Mouse (Mus musculus) liver, postnatal 0 days (tissue): Measurements from ENCODE around the gene Zfp706. TPM values are rescaled to one million over a fixed set of nuclear protein-coding genes. Genes with fewer than 3 reads are reported as not detected.

ENCODE experiments used
- ATAC-seq: fragments of 200-750 bp; cut with Nextera tagmentation; 2 replicates; pipeline ENCODE4 v1.8.0; 2017; ENCODE audit warnings: mild to moderate bottlenecking, moderate library complexity
- DNase-seq: peaks from one replicate; pipeline ENCODE4 v3.0.0-alpha.2; 2016
- H3K27ac ChIP-seq: fragments of 300-500 bp; sonication (generic); 2 replicates; pipeline ENCODE4 v1.5.1; 2014; ENCODE audit warnings: antibody characterized with exemption, moderate library complexity, mild to moderate bottlenecking, low read depth
- H3K27me3 ChIP-seq: fragments of 300-500 bp; sonication (generic); 2 replicates; pipeline ENCODE4 v1.6.1; 2014; ENCODE audit warnings: low read length, control low read depth, mixed read lengths; ENCODE audit not compliant: insufficient read depth
- H3K36me3 ChIP-seq: fragments of 300-500 bp; sonication (generic); replicated peaks from 2 replicates; pipeline ENCODE4 v1.6.1; 2014; ENCODE audit warnings: mild to moderate bottlenecking, control low read depth, low read length, moderate library complexity, mixed read lengths; ENCODE audit not compliant: insufficient read depth
- H3K4me1 ChIP-seq: fragments of 300-500 bp; sonication (generic); 2 replicates; pipeline ENCODE4 v1.6.1; 2014; ENCODE audit warnings: antibody characterized with exemption, mild to moderate bottlenecking, control low read depth; ENCODE audit not compliant: insufficient read depth
- H3K4me2 ChIP-seq: fragments of 300-500 bp; sonication (generic); 2 replicates; pipeline ENCODE4 v1.6.1; 2014; ENCODE audit warnings: low read depth, mild to moderate bottlenecking, low read length, moderate library complexity, mixed read lengths
- H3K4me3 ChIP-seq: fragments of 300-500 bp; sonication (generic); 2 replicates; pipeline ENCODE4 v1.5.1; 2014; ENCODE audit warnings: low read depth, low read length
- H3K9ac ChIP-seq: fragments of 300-500 bp; sonication (generic); replicated peaks from 2 replicates; pipeline ENCODE4 v1.6.1; 2014; ENCODE audit warnings: mild to moderate bottlenecking, moderate library complexity
- H3K9me3 ChIP-seq: fragments of 300-500 bp; sonication (generic); 2 replicates; pipeline ENCODE4 v1.6.1; 2016; ENCODE audit warnings: mild to moderate bottlenecking, control low read depth, low read length, mixed read lengths
- CTCF ChIP-seq: sonication (generic); IDR thresholded peaks from 2 replicates; pipeline ENCODE4 v1.5.1; 2016; ENCODE audit warnings: antibody characterized with exemption, low read depth
- EP300 ChIP-seq: IDR thresholded peaks from 2 replicates; pipeline ENCODE4 v1.6.1; 2016; ENCODE audit warnings: antibody characterized with exemption, low read depth, mild to moderate bottlenecking
- WGBS: fragments of 180-500 bp; shearing (Covaris S2); extraction: QIAGEN DNeasy Blood & Tissue Kit; methylation state at CpG from one replicate; pipeline ENCODE4 v1.1.7; 2014; ENCODE audit not compliant: insufficient replicate concordance; 5-methylcytosine and 5-hydroxymethylcytosine counted together
- polyA plus RNA-seq: library from polyadenylated mRNA; unstranded; fragments of >200 nt; fragmentation: Nextera tagmentation; extraction: Ambion mirVana; gene quantifications from 2 replicates; pipeline ENCODE4 v1.2.1, GENCODE M21; 2015

Zfp706 gene
- polyA plus RNA-seq, 1 experiment from 2014 or later = 234 TPM

DNA sequence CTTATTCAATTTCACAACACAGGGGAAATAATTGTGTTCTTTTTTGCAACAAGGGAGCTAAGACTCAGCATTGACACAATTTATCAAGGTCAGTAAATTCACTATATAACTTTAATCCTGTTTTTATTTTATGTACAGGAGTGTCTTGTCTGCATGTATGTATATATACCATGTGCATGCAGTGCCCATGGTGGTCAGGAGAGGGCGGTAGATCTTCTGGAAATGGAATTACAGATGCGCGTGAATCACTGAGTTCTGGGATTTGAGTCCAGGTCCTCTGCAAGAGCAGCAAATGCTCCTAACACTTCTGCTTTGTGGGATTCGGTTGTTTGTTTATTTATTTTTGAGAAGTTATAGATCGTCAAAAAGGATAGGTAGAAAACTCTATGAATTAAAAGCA, 37.8 kb downstream of the Zfp706 start:
- Histone ChIP-seq H3K27ac (no peak overlapping the region), H3K9me3 (no peaks in the 10 kb centered on the region), H3K27me3 (0 out of 2 replicates have a peak, but pooled peaks cover 3% of the 10 kb centered on the region), H3K9ac (no peak overlapping the region), H3K36me3 (no peaks in the 10 kb centered on the region), H3K4me1 (peaks cover 12% of the 10 kb centered on the region), H3K4me2 (no peak overlapping the region), H3K4me3 (no peak overlapping the region)
- DNase-seq (no peak), ATAC-seq (no peak)
- TF ChIP-seq CTCF (peak; percentile 46), EP300 (no peak)
- WGBS = 83% methylated on average over 5 of the region's 5 CpGs

- Histone ChIP-seq H3K27ac (no peak overlapping the region), H3K27me3 (0 out of 2 replicates have a peak, but pooled peaks cover 3% of the 10 kb centered on the region), H3K4me2 (no peak overlapping the region), H3K9me3 (no peaks in the 10 kb centered on the region), H3K4me3 (no peak overlapping the region), H3K9ac (no peak overlapping the region), H3K4me1 (0 out of 2 replicates have a peak, but pooled peaks cover 1% of the 10 kb centered on the region), H3K36me3 (no peaks in the 10 kb centered on the region)
- no peak for TF ChIP-seq EP300
- TF ChIP-seq CTCF = no peak
- 33% methylated on average over 1 of the region's 1 CpGs for WGBS
- DNase-seq = no peak
- no peak for ATAC-seq
These were observed 39.3 kb downstream of the Zfp706 start for GRCm38 (mm10) chr15:36968295-36968694.

DNA sequence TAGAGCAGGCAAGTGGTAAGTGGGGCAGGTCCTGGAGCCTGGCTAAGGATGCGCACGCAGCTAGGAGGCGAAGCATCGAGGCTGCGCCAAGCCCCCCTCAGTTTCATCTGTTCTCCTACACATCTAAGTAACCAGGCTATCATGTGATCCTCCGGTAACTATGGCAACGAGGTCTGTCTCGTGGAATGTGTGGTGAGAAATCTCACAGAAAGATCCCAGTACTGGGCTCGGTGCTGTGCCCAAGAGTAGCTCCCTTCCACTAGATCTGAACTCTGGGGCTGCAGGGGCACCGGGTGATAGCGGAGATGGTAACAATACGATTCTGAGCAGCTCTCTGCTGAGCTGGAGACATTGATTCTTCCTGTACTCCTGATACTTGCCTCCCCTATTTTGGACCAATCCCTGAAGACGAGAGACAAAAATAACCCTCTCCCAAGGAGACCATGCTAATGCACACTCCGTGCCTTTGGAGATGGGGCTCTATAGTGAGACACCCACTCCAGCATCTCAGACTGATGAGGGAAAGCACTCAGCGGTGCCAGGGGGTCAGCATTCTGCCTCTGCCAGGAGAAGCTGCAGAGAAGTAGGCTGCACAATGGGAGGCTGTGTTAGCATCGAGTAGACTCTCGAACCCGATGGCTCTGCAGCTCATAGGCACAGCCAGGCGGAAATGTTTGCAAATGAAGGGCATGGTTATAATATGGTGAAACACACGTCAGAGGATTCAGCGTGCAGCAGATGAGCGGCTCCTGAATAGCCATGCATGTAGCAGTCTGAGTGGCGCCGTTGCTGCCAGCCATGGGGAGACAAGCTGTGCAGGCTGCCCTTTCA, 40.0 kb downstream of the Zfp706 start:
- Histone ChIP-seq H3K9ac (no peak overlapping the region), H3K9me3 (no peaks in the 10 kb centered on the region), H3K27me3 (0 out of 2 replicates have a peak, but pooled peaks cover 3% of the 10 kb centered on the region), H3K4me1 (no peaks in the 10 kb centered on the region), H3K36me3 (no peaks in the 10 kb centered on the region), H3K4me3 (no peak overlapping the region), H3K4me2 (no peak overlapping the region), H3K27ac (no peak overlapping the region)
- TF ChIP-seq EP300 (no peak), CTCF (no peak)
- WGBS = 41% methylated on average over 24 of the region's 24 CpGs
- ATAC-seq (no peak), DNase-seq (no peak)

DNA sequence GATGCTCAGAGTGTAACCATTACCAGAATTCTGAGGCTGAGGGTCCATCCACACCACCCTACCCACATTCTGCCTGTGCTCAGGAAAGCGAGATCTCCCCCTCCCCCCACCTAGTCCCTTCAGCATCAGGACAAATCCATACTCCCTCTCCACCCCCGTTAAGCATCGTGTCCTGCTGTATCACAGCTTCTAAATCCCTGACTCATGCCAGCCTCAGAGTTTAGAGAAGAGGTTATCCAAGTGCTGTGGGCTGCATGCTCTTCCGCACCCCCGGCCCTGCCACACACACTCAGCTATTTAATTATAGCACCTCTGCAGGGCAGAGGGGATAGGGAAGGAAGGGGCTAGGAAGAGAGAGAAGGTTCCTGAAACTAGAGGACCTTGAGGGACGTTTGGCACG, 40.6 kb downstream of the Zfp706 start:
- no peak overlapping the region for H3K4me2 ChIP-seq
- H3K9ac ChIP-seq = no peak overlapping the region
- no peak for TF ChIP-seq EP300
- TF ChIP-seq CTCF = no peak
- no peaks in the 10 kb centered on the region for H3K4me1 ChIP-seq
- H3K4me3 ChIP-seq = no peak overlapping the region
- no peaks in the 10 kb centered on the region for H3K36me3 ChIP-seq
- no peaks in the 10 kb centered on the region for H3K9me3 ChIP-seq
- ATAC-seq (no peak), DNase-seq (no peak)
- no peak overlapping the region for H3K27ac ChIP-seq
- 18% methylated on average over 7 of the region's 7 CpGs for WGBS
- H3K27me3 ChIP-seq = 0 out of 2 replicates have a peak, but pooled peaks cover 3% of the 10 kb centered on the region

GRCm38 (mm10) chr15:36966466-36966865, 41.1 kb downstream of the Zfp706 start:
- Histone ChIP-seq H3K4me3 (no peak overlapping the region), H3K9me3 (no peaks in the 10 kb centered on the region), H3K4me2 (no peak overlapping the region), H3K27me3 (0 out of 2 replicates have a peak, but pooled peaks cover 3% of the 10 kb centered on the region), H3K9ac (no peak overlapping the region), H3K4me1 (no peaks in the 10 kb centered on the region), H3K27ac (no peak overlapping the region), H3K36me3 (no peaks in the 10 kb centered on the region)
- no peak for DNase-seq
- no peak for ATAC-seq
- TF ChIP-seq EP300 (no peak), CTCF (no peak)
- 79% methylated on average over 2 of the region's 2 CpGs for WGBS

- Histone ChIP-seq H3K4me2 (no peak overlapping the region), H3K9ac (no peak overlapping the region), H3K27ac (no peak overlapping the region), H3K4me1 (no peaks in the 10 kb centered on the region), H3K27me3 (0 out of 2 replicates have a peak, but pooled peaks cover 3% of the 10 kb centered on the region), H3K9me3 (no peaks in the 10 kb centered on the region), H3K36me3 (no peaks in the 10 kb centered on the region), H3K4me3 (no peak overlapping the region)
- ATAC-seq (no peak), DNase-seq (no peak)
- TF ChIP-seq CTCF (no peak), EP300 (no peak)
- 47% methylated on average over 4 of the region's 4 CpGs for WGBS
These were observed 41.8 kb downstream of the Zfp706 start for GRCm38 (mm10) chr15:36965743-36966142.
